In genomic region chr17:84148499-84149484, GRCm38 (mm10) we compare ENCODE assay signal across 8 mouse cellular contexts. TPM values are rescaled to one million over a fixed set of nuclear protein-coding genes. Genes with fewer than 3 reads are reported as not detected.
DNase-seq lines count a peak whose midpoint lies in the region; ATAC-seq lines count a peak whose summit lies in the region.

No protein-coding gene starts in this region.

- 27% methylated on average over 11 of the region's 11 CpGs for WGBS in embryonic facial prominence, embryonic 14.5 days
- WGBS in intestine, embryonic 16.5 days, result 33% methylated on average over 11 of the region's 11 CpGs
- 27% methylated on average over 11 of the region's 11 CpGs for WGBS in stomach, embryonic 15.5 days

- peak overlapping the region; percentile 54 for H3K9ac ChIP-seq in embryonic facial prominence, embryonic 14.5 days (ENCODE audit: low read depth, low read length)
- H3K9ac ChIP-seq in intestine, embryonic 16.5 days (ENCODE audit: low read depth, low read length), result peak overlapping the region; percentile 21; the same call in 1 of the 2 replicates
- no peak overlapping the region for H3K9ac ChIP-seq in stomach, embryonic 15.5 days

- H3K36me3 ChIP-seq in embryonic facial prominence, embryonic 14.5 days (ENCODE audit: control insufficient read depth, insufficient read depth, low read length), result no peaks in the 10 kb centered on the region
- H3K36me3 ChIP-seq in intestine, embryonic 16.5 days (ENCODE audit: control insufficient read depth, insufficient read depth, low read length), result no peaks in the 10 kb centered on the region
- no peaks in the 10 kb centered on the region for H3K36me3 ChIP-seq in stomach, embryonic 15.5 days

- intact Hi-C loops in left cerebral cortex, postnatal 10 days (cut with DNase I), result no loop called here

- H3K4me1 ChIP-seq in embryonic facial prominence, embryonic 14.5 days (ENCODE audit: control insufficient read depth, insufficient read depth, low read length), result peaks cover 40% of the 10 kb centered on the region
- peaks cover 63% of the 10 kb centered on the region for H3K4me1 ChIP-seq in intestine, embryonic 16.5 days (ENCODE audit: control insufficient read depth, insufficient read depth, low read length)
- H3K4me1 ChIP-seq in stomach, embryonic 15.5 days, result peaks cover 55% of the 10 kb centered on the region

- peak overlapping the region; percentile 83 for H3K27ac ChIP-seq in embryonic facial prominence, embryonic 14.5 days (replicated peaks; ENCODE audit: low read depth, low read length)
- H3K27ac ChIP-seq in intestine, embryonic 16.5 days (ENCODE audit: low read length), result peak overlapping the region; percentile 55
- H3K27ac ChIP-seq in stomach, embryonic 15.5 days, result peak overlapping the region; percentile 84

- no peak overlapping the region for H3K4me2 ChIP-seq in embryonic facial prominence, embryonic 14.5 days (ENCODE audit: low read depth, low read length)
- H3K4me2 ChIP-seq in intestine, embryonic 16.5 days (ENCODE audit: low read depth, low read length), result no peak overlapping the region
- H3K4me2 ChIP-seq in stomach, embryonic 15.5 days, result no peak overlapping the region

- no peak overlapping the region for H3K4me3 ChIP-seq in embryonic facial prominence, embryonic 14.5 days (ENCODE audit: low read depth, low read length)
- H3K4me3 ChIP-seq in intestine, embryonic 16.5 days (ENCODE audit: low read length), result no peak overlapping the region
- H3K4me3 ChIP-seq in stomach, embryonic 15.5 days (replicated peaks), result no peak overlapping the region

- peak; percentile 83 for ATAC-seq in embryonic facial prominence, embryonic 14.5 days (ENCODE audit: low read depth)
- peak; percentile 61 for ATAC-seq in intestine, embryonic 16.5 days
- peak; percentile 59 for ATAC-seq in stomach, embryonic 15.5 days (ENCODE audit: insufficient read depth, low FRiP score, low read depth)

- H3K9me3 ChIP-seq in embryonic facial prominence, embryonic 14.5 days (ENCODE audit: control insufficient read depth, low read length), result no peaks in the 10 kb centered on the region
- H3K9me3 ChIP-seq in intestine, embryonic 16.5 days (ENCODE audit: control insufficient read depth, low read length), result no peaks in the 10 kb centered on the region
- no peaks in the 10 kb centered on the region for H3K9me3 ChIP-seq in stomach, embryonic 15.5 days

- H3K27me3 ChIP-seq in embryonic facial prominence, embryonic 14.5 days (replicated peaks; ENCODE audit: control insufficient read depth, insufficient read depth, low read length), result no peaks in the 10 kb centered on the region
- H3K27me3 ChIP-seq in intestine, embryonic 16.5 days (replicated peaks; ENCODE audit: control insufficient read depth, insufficient read depth, low read length), result no peaks in the 10 kb centered on the region
- H3K27me3 ChIP-seq in stomach, embryonic 15.5 days (replicated peaks), result no peaks in the 10 kb centered on the region

- peak; percentile 94 for DNase-seq in 416B (ENCODE audit: low read depth)
- peak; percentile 79 for DNase-seq in adrenal gland, postnatal 25 days
- DNase-seq in embryonic facial prominence, embryonic 14.5 days (ENCODE audit: low spot score), result peak; percentile 93
- peak; percentile 89 to 94 for DNase-seq in heart, adult 18-20 months
- DNase-seq in left cerebral cortex, postnatal 10 days (ENCODE audit: extremely low spot score in 1 of 2, low spot score in 2 of 2), result peak; percentile 59 to 71
- peak; percentile 80 to 88 for DNase-seq in lung, postnatal 4 days

RNA-seq across cellular contexts. Expression of gene Zfp36l2, which starts 39.0 kb away (rescaled TPM):
- 52.0 and 56.5 TPM in 2 replicates for total RNA-seq in adrenal gland, postnatal 25 days (2021)
- 25.4 and 25.5 TPM in 2 replicates for polyA plus RNA-seq in embryonic facial prominence, embryonic 14.5 days (2014; fragmentation: Nextera tagmentation; extraction: Ambion mirVana)
- total RNA-seq in heart, adult 18-20 months (2021), result 10 to 100 TPM; 18.7 to 22.8 TPM
- polyA plus RNA-seq in intestine, embryonic 16.5 days (2015; fragmentation: Nextera tagmentation; extraction: Ambion mirVana), result 14.4 and 16.2 TPM in 2 replicates
- total RNA-seq in left cerebral cortex, postnatal 10 days (2021), result 10 to 100 TPM; 17.1 to 20.4 TPM
- polyA plus RNA-seq in stomach, embryonic 15.5 days (2015; fragmentation: Nextera tagmentation; extraction: Ambion mirVana), result 24.6 and 25.7 TPM in 2 replicates
